Mouse (Mus musculus) spleen, postnatal 14 days (tissue): ENCODE data around the gene Acox1.

Experiments used
- DNase-seq, 2 experiments: peaks; one replicate each; pipeline ENCODE4 v3.0.0; 2021 to 2022; ENCODE audit warnings: low spot score in 2 of 2

Gene Acox1

GRCm38 (mm10) chr11:116212847-116213246 is 14.0 kb upstream of the Acox1 start:
- no peak for DNase-seq

GRCm38 (mm10) chr11:116210696-116211095 is 11.9 kb upstream of the Acox1 start:
- DNase-seq = no peak

GRCm38 (mm10) chr11:116209257-116209656 is 10.4 kb upstream of the Acox1 start:
- DNase-seq = no peak

- no peak for DNase-seq
Observed at GRCm38 (mm10) chr11:116208660-116209059, 9.8 kb upstream of the Acox1 start.

- DNase-seq = no peak
Observed at GRCm38 (mm10) chr11:116206678-116207077, 7.8 kb upstream of the Acox1 start.

GRCm38 (mm10) chr11:116203150-116203549 is 4.3 kb upstream of the Acox1 start:
- DNase-seq = no peak

- no peak for DNase-seq
Observed at GRCm38 (mm10) chr11:116201151-116201550, 2.3 kb upstream of the Acox1 start.

GRCm38 (mm10) chr11:116198132-116198531 is 713 bp downstream of the Acox1 start:
- no peak for DNase-seq

- DNase-seq = no peak
Observed at GRCm38 (mm10) chr11:116197584-116197906, 1.3 kb downstream of the Acox1 start.

- DNase-seq = no peak
Observed at GRCm38 (mm10) chr11:116196866-116197583, 1.8 kb downstream of the Acox1 start.

GRCm38 (mm10) chr11:116196336-116196735 is 2.5 kb downstream of the Acox1 start:
- no peak for DNase-seq

- no peak for DNase-seq
Observed at GRCm38 (mm10) chr11:116195252-116195651, 3.6 kb downstream of the Acox1 start.

GRCm38 (mm10) chr11:116194619-116195018 is 4.2 kb downstream of the Acox1 start:
- no peak for DNase-seq

- DNase-seq = no peak
Observed at GRCm38 (mm10) chr11:116187226-116187930, 11.5 kb downstream of the Acox1 start.

GRCm38 (mm10) chr11:116186360-116186759 is 12.5 kb downstream of the Acox1 start:
- no peak for DNase-seq

- no peak for DNase-seq
Observed at GRCm38 (mm10) chr11:116185836-116186235, 13.0 kb downstream of the Acox1 start.

GRCm38 (mm10) chr11:116178411-116179121 is 20.3 kb downstream of the Acox1 start:
- DNase-seq = no peak

GRCm38 (mm10) chr11:116176010-116176409 is 22.8 kb downstream of the Acox1 start:
- DNase-seq = no peak

GRCm38 (mm10) chr11:116174775-116175448 is 23.9 kb downstream of the Acox1 start:
- no peak for DNase-seq

GRCm38 (mm10) chr11:116171959-116172358 is 26.9 kb downstream of the Acox1 start:
- DNase-seq = no peak

GRCm38 (mm10) chr11:116170003-116170800 is 28.6 kb downstream of the Acox1 start:
- DNase-seq = no peak
